In the genomic region with DNA sequence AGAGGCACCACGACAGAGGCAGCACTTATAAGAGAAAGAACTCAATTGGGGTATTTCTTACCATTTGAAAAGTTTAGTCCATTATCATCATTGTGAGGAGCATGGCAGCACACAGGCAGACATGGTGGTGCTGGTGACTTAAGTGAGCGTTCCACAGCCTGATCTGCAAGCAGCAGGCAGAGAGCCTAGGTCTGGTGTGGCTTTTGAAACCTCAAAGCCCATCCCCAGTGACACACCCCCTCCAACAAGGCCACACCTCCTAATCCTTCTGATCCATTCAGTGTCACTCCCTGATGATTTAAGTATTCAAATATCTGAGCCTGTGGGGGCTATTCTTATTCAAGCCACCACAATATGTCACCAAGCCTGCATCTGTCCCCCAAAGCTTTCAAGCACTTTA, we compare ENCODE assay signal across 26 mouse cellular contexts. TPM values are rescaled to one million over a fixed set of nuclear protein-coding genes. Genes with fewer than 3 reads are reported as not detected.
DNase-seq lines count a peak whose midpoint lies in the region; ATAC-seq lines count a peak whose summit lies in the region.
"Had no signal": no experiment of that assay in that cellular context is flagged by ENCODE, and none has a peak within 500 bp of the region (broad histone marks: within the 10 kb centered on the region; RNA-seq: fewer than 3 reads in every experiment).

No protein-coding gene starts in this region.

- H3K9ac ChIP-seq in midbrain, embryonic 11.5 days (ENCODE audit: low read length), result no peak overlapping the region
- no peak overlapping the region for H3K9ac ChIP-seq in midbrain, embryonic 16.5 days (ENCODE audit: low read depth, low read length)
- no peak overlapping the region for H3K9ac ChIP-seq in midbrain, embryonic 12.5 days (replicated peaks)
- H3K9ac ChIP-seq in midbrain, embryonic 14.5 days (replicated peaks; ENCODE audit: low read length), result no peak overlapping the region
- no peak overlapping the region for H3K9ac ChIP-seq in midbrain, embryonic 13.5 days (replicated peaks)
- no peak overlapping the region for H3K9ac ChIP-seq in midbrain, embryonic 15.5 days

- H3K4me3 ChIP-seq in midbrain, embryonic 11.5 days (ENCODE audit: low read depth, low read length), result no peak overlapping the region
- H3K4me3 ChIP-seq in midbrain, embryonic 16.5 days (ENCODE audit: low read depth, low read length), result no peak overlapping the region
- no peak overlapping the region for H3K4me3 ChIP-seq in midbrain, embryonic 12.5 days
- no peak overlapping the region for H3K4me3 ChIP-seq in midbrain, embryonic 14.5 days (replicated peaks; ENCODE audit: low read depth, low read length)
- no peak overlapping the region for H3K4me3 ChIP-seq in midbrain, embryonic 13.5 days (replicated peaks)
- no peak overlapping the region for H3K4me3 ChIP-seq in midbrain, embryonic 15.5 days

- no peaks in the 10 kb centered on the region for H3K27me3 ChIP-seq in midbrain, embryonic 11.5 days (ENCODE audit: control insufficient read depth, insufficient read depth, low read length)
- no peaks in the 10 kb centered on the region for H3K27me3 ChIP-seq in midbrain, embryonic 16.5 days (ENCODE audit: control insufficient read depth, insufficient read depth, low read depth, low read length)
- H3K27me3 ChIP-seq in midbrain, embryonic 12.5 days, result no peaks in the 10 kb centered on the region
- H3K27me3 ChIP-seq in midbrain, embryonic 14.5 days (ENCODE audit: control insufficient read depth, insufficient read depth, low read length), result no peaks in the 10 kb centered on the region
- H3K27me3 ChIP-seq in midbrain, embryonic 13.5 days, result no peaks in the 10 kb centered on the region
- H3K27me3 ChIP-seq in midbrain, embryonic 15.5 days (replicated peaks), result no peaks in the 10 kb centered on the region

- no peak overlapping the region for H3K27ac ChIP-seq in midbrain, embryonic 11.5 days (ENCODE audit: low read depth, low read length)
- no peak overlapping the region for H3K27ac ChIP-seq in midbrain, embryonic 16.5 days (ENCODE audit: low read length)
- H3K27ac ChIP-seq in midbrain, embryonic 12.5 days (replicated peaks), result no peak overlapping the region
- no peak overlapping the region for H3K27ac ChIP-seq in midbrain, embryonic 14.5 days (replicated peaks; ENCODE audit: low read depth, low read length)
- no peak overlapping the region for H3K27ac ChIP-seq in midbrain, embryonic 13.5 days
- H3K27ac ChIP-seq in midbrain, embryonic 15.5 days, result no peak overlapping the region

- no peaks in the 10 kb centered on the region for H3K4me1 ChIP-seq in midbrain, embryonic 11.5 days (ENCODE audit: control insufficient read depth, insufficient read depth, low read length)
- H3K4me1 ChIP-seq in midbrain, embryonic 16.5 days (ENCODE audit: control insufficient read depth, insufficient read depth, low read length), result 0 out of 2 replicates have a peak, but pooled peaks cover 1% of the 10 kb centered on the region
- H3K4me1 ChIP-seq in midbrain, embryonic 12.5 days, result no peaks in the 10 kb centered on the region
- no peaks in the 10 kb centered on the region for H3K4me1 ChIP-seq in midbrain, embryonic 14.5 days (ENCODE audit: control insufficient read depth, insufficient read depth, low read length)
- no peaks in the 10 kb centered on the region for H3K4me1 ChIP-seq in midbrain, embryonic 13.5 days (replicated peaks)
- no peaks in the 10 kb centered on the region for H3K4me1 ChIP-seq in midbrain, embryonic 15.5 days

- no peak overlapping the region for H3K4me2 ChIP-seq in midbrain, embryonic 11.5 days
- H3K4me2 ChIP-seq in midbrain, embryonic 16.5 days (ENCODE audit: low read length), result no peak overlapping the region
- no peak overlapping the region for H3K4me2 ChIP-seq in midbrain, embryonic 12.5 days (replicated peaks)
- no peak overlapping the region for H3K4me2 ChIP-seq in midbrain, embryonic 14.5 days (ENCODE audit: low read length)
- no peak overlapping the region for H3K4me2 ChIP-seq in midbrain, embryonic 13.5 days (replicated peaks)
- H3K4me2 ChIP-seq in midbrain, embryonic 15.5 days, result no peak overlapping the region

- ATAC-seq in midbrain, embryonic 11.5 days (ENCODE audit: low FRiP score), result peak; percentile 65; the same call in 1 of the 2 replicates
- ATAC-seq in midbrain, embryonic 16.5 days, result no peak
- ATAC-seq in midbrain, embryonic 12.5 days (ENCODE audit: low FRiP score, low read depth), result peak; percentile 44; the same call in 1 of the 2 replicates
- no peak for ATAC-seq in midbrain, embryonic 14.5 days (ENCODE audit: low FRiP score, low TSS enrichment)
- ATAC-seq in midbrain, embryonic 13.5 days, result peak; percentile 50; the same call in 1 of the 2 replicates
- ATAC-seq in midbrain, embryonic 15.5 days (replicated peaks), result no peak
- ATAC-seq: activated CD4-positive, CD25-positive, alpha-beta regulatory T cell, adult 4 months; CD4-positive, CD25-positive, alpha-beta regulatory T cell, adult 4 months; Patski had no signal

- no peak for DNase-seq in midbrain, embryonic 11.5 days (ENCODE audit: low spot score, missing footprints)
- no peak for DNase-seq in midbrain, embryonic 14.5 days
- peak; percentile 8 for DNase-seq in R1 (ENCODE audit: low read depth, low spot score)
- no peak for DNase-seq in left cerebral cortex, adult 18-20 months (ENCODE audit: low spot score in 2 of 2)
- DNase-seq: adrenal gland, adult 2 months; adrenal gland, adult 8-10 months; adrenal gland, postnatal 10 days; adrenal gland, postnatal 14 days; adrenal gland, postnatal 25 days; adrenal gland, postnatal 36 days; B cell, adult 2 months; cerebellum, adult 11 months; cerebellum, adult 11-12 months; cerebellum, adult 18-20 months had no signal

- peaks cover 3% of the 10 kb centered on the region; the same call in 1 of the 2 replicates for H3K9me3 ChIP-seq in midbrain, embryonic 11.5 days (ENCODE audit: control insufficient read depth, low read length)
- H3K9me3 ChIP-seq in midbrain, embryonic 16.5 days (replicated peaks; ENCODE audit: control insufficient read depth, low read length, poor library complexity, severe bottlenecking), result peaks cover 9% of the 10 kb centered on the region
- H3K9me3 ChIP-seq in midbrain, embryonic 12.5 days, result peaks cover 10% of the 10 kb centered on the region
- peaks cover 6% of the 10 kb centered on the region; the same call in 1 of the 2 replicates for H3K9me3 ChIP-seq in midbrain, embryonic 14.5 days (ENCODE audit: control insufficient read depth, low read length)
- peaks cover 7% of the 10 kb centered on the region; the same call in 1 of the 2 replicates for H3K9me3 ChIP-seq in midbrain, embryonic 13.5 days
- no peaks in the 10 kb centered on the region; the same call in 1 of the 2 replicates for H3K9me3 ChIP-seq in midbrain, embryonic 15.5 days

- WGBS in midbrain, embryonic 11.5 days, result 69% methylated on average over 2 of the region's 2 CpGs
- WGBS in midbrain, embryonic 16.5 days, result 58% methylated on average over 2 of the region's 2 CpGs
- WGBS in midbrain, embryonic 12.5 days, result 63% methylated on average over 2 of the region's 2 CpGs
- WGBS in midbrain, embryonic 14.5 days, result 56% methylated on average over 2 of the region's 2 CpGs
- 68% methylated on average over 2 of the region's 2 CpGs for WGBS in midbrain, embryonic 13.5 days
- WGBS in midbrain, embryonic 15.5 days, result 56% methylated on average over 2 of the region's 2 CpGs

- no peaks in the 10 kb centered on the region for H3K36me3 ChIP-seq in midbrain, embryonic 11.5 days (ENCODE audit: control insufficient read depth, insufficient read depth, low read length)
- H3K36me3 ChIP-seq in midbrain, embryonic 16.5 days (ENCODE audit: control insufficient read depth, insufficient read depth, low read length), result 0 out of 2 replicates have a peak, but pooled peaks cover 3% of the 10 kb centered on the region
- no peaks in the 10 kb centered on the region for H3K36me3 ChIP-seq in midbrain, embryonic 12.5 days
- no peaks in the 10 kb centered on the region for H3K36me3 ChIP-seq in midbrain, embryonic 14.5 days (ENCODE audit: control insufficient read depth, insufficient read depth, low read length)
- H3K36me3 ChIP-seq in midbrain, embryonic 13.5 days, result no peaks in the 10 kb centered on the region
- H3K36me3 ChIP-seq in midbrain, embryonic 15.5 days (replicated peaks), result no peaks in the 10 kb centered on the region
- H3K36me3 ChIP-seq: G1E had no signal

RNA-seq across cellular contexts. Expression of a gene that starts 12.0 kb away (rescaled TPM):
- 4.1 and 5.6 TPM in 2 replicates for polyA plus RNA-seq in midbrain, embryonic 11.5 days (2014; fragmentation: Nextera tagmentation; extraction: Ambion mirVana)
- polyA plus RNA-seq in midbrain, embryonic 16.5 days (2015; fragmentation: Nextera tagmentation; extraction: Ambion mirVana), result 29.6 and 34.7 TPM in 2 replicates
- 5.9 TPM in 2 replicates for polyA plus RNA-seq in midbrain, embryonic 12.5 days (2016; fragmentation: Nextera tagmentation; extraction: Ambion mirVana)
- polyA plus RNA-seq in midbrain, embryonic 14.5 days (2014; fragmentation: Nextera tagmentation; extraction: Ambion mirVana), result 24.5 and 33.4 TPM in 2 replicates
- polyA plus RNA-seq in midbrain, embryonic 13.5 days (2015; fragmentation: Nextera tagmentation; extraction: Ambion mirVana), result 15.2 and 17.3 TPM in 2 replicates
- 29.1 and 31.7 TPM in 2 replicates for polyA plus RNA-seq in midbrain, embryonic 15.5 days (2015; fragmentation: Nextera tagmentation; extraction: Ambion mirVana)
- total RNA-seq in left cerebral cortex, adult 18-20 months (2021), result 1 to 10 TPM; 2.1 to 2.4 TPM
- total RNA-seq: CH12.LX, MEL had no signal
- polyA plus RNA-seq: activated CD4-positive, CD25-positive, alpha-beta regulatory T cell, adult 4 months; C2C12; CD4-positive, CD25-positive, alpha-beta regulatory T cell, adult 4 months; G1E had no signal

RNA-seq across cellular contexts. Expression of a gene that starts 30.4 kb away (rescaled TPM):
- polyA plus RNA-seq in midbrain, embryonic 11.5 days (2014; fragmentation: Nextera tagmentation; extraction: Ambion mirVana), result 0.17 TPM in 1 of 2 replicates, not detected in the other
- 0.21 TPM in 1 of 2 replicates, not detected in the other for polyA plus RNA-seq in midbrain, embryonic 16.5 days (2015; fragmentation: Nextera tagmentation; extraction: Ambion mirVana)
- polyA plus RNA-seq in midbrain, embryonic 12.5 days (2016; fragmentation: Nextera tagmentation; extraction: Ambion mirVana), result 0.50 TPM in 1 of 2 replicates, not detected in the other
- 0.27 TPM in 1 of 2 replicates, not detected in the other for polyA plus RNA-seq in midbrain, embryonic 14.5 days (2014; fragmentation: Nextera tagmentation; extraction: Ambion mirVana)
- 0.16 TPM in 1 of 2 replicates, not detected in the other for polyA plus RNA-seq in midbrain, embryonic 13.5 days (2015; fragmentation: Nextera tagmentation; extraction: Ambion mirVana)
- 0.24 and 0.27 TPM in 2 replicates for polyA plus RNA-seq in midbrain, embryonic 15.5 days (2015; fragmentation: Nextera tagmentation; extraction: Ambion mirVana)
- 1 to 10 TPM in 1 of 2 experiments, under 1 TPM in 1; 0.77 to 2.7 TPM for total RNA-seq in left cerebral cortex, adult 18-20 months (2021)
- total RNA-seq: CH12.LX, ES-E14, G1E, MEL had no signal
- polyA plus RNA-seq: activated CD4-positive, CD25-positive, alpha-beta regulatory T cell, adult 4 months; C2C12; CD4-positive, CD25-positive, alpha-beta regulatory T cell, adult 4 months; G1E; Patski had no signal

Comparison
In these comparisons a context has a peak if more than half of its experiments do, and no peak if none do; other contexts are left out.
1. ATAC-seq: peak in midbrain, embryonic 11.5 days (single experiment), midbrain, embryonic 12.5 days (single experiment) and midbrain, embryonic 13.5 days (single experiment); none in midbrain, embryonic 16.5 days (single experiment), midbrain, embryonic 14.5 days (single experiment) and midbrain, embryonic 15.5 days (single experiment).